Mouse (Mus musculus): ENCODE measurements around the gene Rnpc3.

- TF ChIP-seq CTCF (IDR thresholded peaks at IDR 0.05; ENCODE audit: borderline replicate concordance, insufficient read depth, low read depth, low read length) = no peak
- TF ChIP-seq POLR2A (IDR thresholded peaks at IDR 0.05; ENCODE audit: borderline replicate concordance, insufficient read depth, low read length) = no peak
Measured at GRCm38 (mm10) chr3:113572158-113572557, 57.8 kb downstream of the Rnpc3 start.
